ENCODE assay signal across 9 mouse cellular contexts in genomic region chr6:28931636-28932327, GRCm38 (mm10).
DNase-seq lines count a peak whose midpoint lies in the region; ATAC-seq and TF ChIP-seq lines count a peak whose summit lies in the region.
"Had no signal": no experiment of that assay in that cellular context is flagged by ENCODE, and none has a peak within 500 bp of the region (broad histone marks: within the 10 kb centered on the region; RNA-seq: fewer than 3 reads in every experiment).

No protein-coding gene starts in this region.

- no peak for DNase-seq in heart, postnatal 25 days (ENCODE audit: low spot score)
- peak; percentile 40 for DNase-seq in brain, embryonic 14.5 days (ENCODE audit: low read depth)
- DNase-seq in gastrocnemius, postnatal 36 days = no peak
- no peak for DNase-seq in urinary bladder, postnatal 25 days (ENCODE audit: low spot score)
- no peak for DNase-seq in spleen, postnatal 14 days (ENCODE audit: low spot score in 2 of 2)

- peak overlapping the region; percentile 69 for H3K4me2 ChIP-seq in heart, embryonic 15.5 days
- H3K4me2 ChIP-seq in midbrain, embryonic 13.5 days (replicated peaks) = peak overlapping the region; percentile 60

- 0 out of 2 replicates have a peak, but pooled peaks have one; percentile 14 for ATAC-seq in heart, embryonic 15.5 days (replicated peaks; ENCODE audit: insufficient number of reproducible peaks, insufficient read depth, low FRiP score, low read depth)
- ATAC-seq in hematopoietic stem cell, adult 5-6 weeks (replicated peaks in 1 of 2; ENCODE audit: insufficient read depth in 1 of 2, low FRiP score in 2 of 2, low TSS enrichment in 1 of 2, low read depth in 1 of 2, poor library complexity in 2 of 2, severe bottlenecking in 2 of 2) = peak; percentile 27 to 36; a peak in 3 of 4 replicates
- ATAC-seq in midbrain, embryonic 13.5 days = peak; percentile 72
- ATAC-seq: Patski had no signal

- no peaks in the 10 kb centered on the region for H3K9me3 ChIP-seq in heart, embryonic 15.5 days (replicated peaks)
- H3K9me3 ChIP-seq in midbrain, embryonic 13.5 days = no peaks in the 10 kb centered on the region

- no peaks in the 10 kb centered on the region; the same call in 1 of the 2 replicates for H3K27me3 ChIP-seq in heart, embryonic 15.5 days
- no peaks in the 10 kb centered on the region for H3K27me3 ChIP-seq in midbrain, embryonic 13.5 days
- H3K27me3 ChIP-seq: Patski had no signal

- 4% methylated on average over 13 of the region's 13 CpGs for WGBS in heart, embryonic 15.5 days
- under 1% methylated on average over 11 of the region's 13 CpGs for WGBS in midbrain, embryonic 13.5 days

- no peak for TF ChIP-seq CTCF in brain, embryonic 14.5 days (IDR thresholded peaks at IDR 0.05; ENCODE audit: borderline replicate concordance, extremely low read depth, insufficient read depth, insufficient read length)

- no peak overlapping the region for H3K27ac ChIP-seq in heart, embryonic 15.5 days
- peak overlapping the region; percentile 36; the same call in 1 of the 2 replicates for H3K27ac ChIP-seq in midbrain, embryonic 13.5 days

- intact Hi-C loops in heart, postnatal 25 days (cut with DNase I) = no loop called here
- intact Hi-C loops in gastrocnemius, postnatal 36 days (cut with DNase I) = no loop called here

- H3K4me3 ChIP-seq in heart, embryonic 15.5 days = peak overlapping the region; percentile 37
- peak overlapping the region; percentile 30 for H3K4me3 ChIP-seq in midbrain, embryonic 13.5 days (replicated peaks)

- TF ChIP-seq POLR2A in brain, embryonic 14.5 days (IDR thresholded peaks at IDR 0.05; ENCODE audit: borderline replicate concordance, extremely low read depth, insufficient read depth, insufficient read length, poor library complexity, severe bottlenecking) = no peak

- peaks cover 14% of the 10 kb centered on the region for H3K4me1 ChIP-seq in heart, embryonic 15.5 days (replicated peaks)
- H3K4me1 ChIP-seq in midbrain, embryonic 13.5 days (replicated peaks) = peaks cover 23% of the 10 kb centered on the region

- no peak overlapping the region for H3K9ac ChIP-seq in heart, embryonic 15.5 days
- H3K9ac ChIP-seq in midbrain, embryonic 13.5 days (replicated peaks) = peak overlapping the region; percentile 36

- no peaks in the 10 kb centered on the region for H3K36me3 ChIP-seq in heart, embryonic 15.5 days
- H3K36me3 ChIP-seq in midbrain, embryonic 13.5 days = no peaks in the 10 kb centered on the region

Comparison
In these comparisons a context has a peak if more than half of its experiments do, and no peak if none do; other contexts are left out.
1. ATAC-seq: peak in every context shown above with its lines; median percentile 72 in midbrain, embryonic 13.5 days; 32 in hematopoietic stem cell, adult 5-6 weeks; 14 in heart, embryonic 15.5 days.